Mouse (Mus musculus): ENCODE data around the gene Rab36. TPM values are rescaled to one million over a fixed set of nuclear protein-coding genes. Genes with fewer than 3 reads are reported as not detected.

Rab36 gene
- total RNA-seq, 2 experiments from 2014 or later = 39.1 to 41.8 TPM

GRCm38 (mm10) chr10:75100298-75100697 is 63.4 kb downstream of the Rab36 start:
- DNase-seq (ENCODE audit: extremely low spot score in 1 of 2, low spot score in 2 of 2) = peak in 1 of 2 experiments; percentile 51
- intact Hi-C loops (cut with DNase I) = loop anchor here (5.0 kb wide), 1 partner anchor 38 kb away; the partner anchor contains the start of gene Bcr

GRCm38 (mm10) chr10:75103502-75103901 is 66.6 kb downstream of the Rab36 start:
- intact Hi-C loops (cut with DNase I) = loop anchor here (5.0 kb wide), 1 partner anchor 41 kb away; the partner anchor contains the start of gene Bcr

More at GRCm38 (mm10) chr10:75103502-75103901, 66.6 kb downstream of the Rab36 start:
- no peak for DNase-seq (ENCODE audit: extremely low spot score in 1 of 2, low spot score in 2 of 2)

Other genes with a start within 250 kb of the Rab36 start
- 100 to 1,000 TPM; 164 TPM for gene Gnaz, start 69.9 kb upstream of the Rab36 start, total RNA-seq (2021)
- gene Rsph14, start 4.5 kb upstream of the Rab36 start, total RNA-seq (2021) = under 1 TPM; 0.53 to 0.64 TPM
- 10 to 100 TPM; 73.1 to 76.3 TPM for gene Bcr, start 23.5 kb downstream of the Rab36 start, total RNA-seq (2021)
- gene Specc1l, start 175.0 kb downstream of the Rab36 start, total RNA-seq (2021) = 10 to 100 TPM; 44.2 to 46.6 TPM